Comparison of ENCODE assay signal across 8 mouse cellular contexts in the genomic region with DNA sequence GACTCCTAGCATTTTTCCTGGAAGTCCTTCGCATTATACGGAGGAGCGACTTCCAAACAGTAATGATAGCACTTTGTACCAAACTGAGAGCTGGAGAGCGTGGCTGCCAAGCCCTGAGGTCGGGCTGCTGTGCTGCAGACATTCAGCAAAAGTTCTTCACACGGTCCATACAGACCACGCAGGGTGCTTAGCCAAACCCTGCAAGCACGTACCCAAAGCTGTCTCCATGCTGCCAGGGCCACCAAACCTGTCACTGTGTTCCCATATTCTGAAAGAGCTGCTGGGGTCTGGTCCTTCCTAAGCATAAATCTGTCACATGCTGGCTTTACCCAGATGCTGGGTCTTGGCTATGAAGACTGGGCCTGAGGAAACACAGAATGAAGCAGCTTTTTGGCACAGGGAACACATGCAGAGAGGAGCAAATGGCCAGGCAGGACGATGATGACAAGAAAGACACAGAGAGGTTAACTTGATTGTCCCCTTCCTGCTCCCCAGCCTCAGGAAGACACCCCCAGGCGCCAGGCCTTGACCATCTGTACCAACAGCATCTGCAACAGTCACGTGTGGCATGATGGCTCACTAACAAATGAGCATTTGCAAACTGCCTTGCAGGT.
A peak's percentile ranks its signal among the peaks of the same experiment; 100 is the strongest.
DNase-seq lines count a peak whose midpoint lies in the region; ATAC-seq and TF ChIP-seq lines count a peak whose summit lies in the region.
"Had no signal": no experiment of that assay in that cellular context is flagged by ENCODE, and none has a peak within 500 bp of the region (broad histone marks: within the 10 kb centered on the region; RNA-seq: fewer than 3 reads in every experiment).

No protein-coding gene starts in this region.

- ATAC-seq in heart, embryonic 11.5 days (replicated peaks; ENCODE audit: insufficient number of reproducible peaks, low FRiP score, low TSS enrichment): no peak
- no peak for ATAC-seq in limb, embryonic 13.5 days (ENCODE audit: low FRiP score, low read depth)

- H3K36me3 ChIP-seq in E14TG2a.4 (ENCODE audit: insufficient read depth, low read length): no peaks in the 10 kb centered on the region
- H3K36me3 ChIP-seq in heart, embryonic 11.5 days (ENCODE audit: control insufficient read depth, insufficient read depth, low read length): no peaks in the 10 kb centered on the region
- H3K36me3 ChIP-seq in limb, embryonic 13.5 days: no peaks in the 10 kb centered on the region

- WGBS in heart, embryonic 11.5 days (ENCODE audit: insufficient replicate concordance): 66% methylated on average over 11 of the region's 11 CpGs
- 65% methylated on average over 11 of the region's 11 CpGs for WGBS in limb, embryonic 13.5 days

- H3K9ac ChIP-seq in heart, embryonic 11.5 days (ENCODE audit: low read depth, low read length): no peak overlapping the region
- no peak overlapping the region for H3K9ac ChIP-seq in limb, embryonic 13.5 days

- H3K4me3 ChIP-seq in E14TG2a.4 (replicated peaks; ENCODE audit: low read length): 0 out of 2 replicates have a peak overlapping the region, but pooled peaks have one; percentile 56
- H3K4me3 ChIP-seq in heart, embryonic 11.5 days (ENCODE audit: low read depth, low read length): no peak overlapping the region
- no peak overlapping the region for H3K4me3 ChIP-seq in limb, embryonic 13.5 days

- peaks cover 15% of the 10 kb centered on the region for H3K27me3 ChIP-seq in E14TG2a.4 (ENCODE audit: insufficient read depth, low read length)
- no peaks in the 10 kb centered on the region for H3K27me3 ChIP-seq in heart, embryonic 11.5 days (ENCODE audit: control insufficient read depth, insufficient read depth, low read length)
- peaks cover 9% of the 10 kb centered on the region; the same call in 1 of the 2 replicates for H3K27me3 ChIP-seq in limb, embryonic 13.5 days

- H3K4me1 ChIP-seq in E14TG2a.4 (replicated peaks; ENCODE audit: low read depth, low read length): peaks cover 24% of the 10 kb centered on the region
- peaks cover 18% of the 10 kb centered on the region for H3K4me1 ChIP-seq in heart, embryonic 11.5 days (ENCODE audit: control insufficient read depth, insufficient read depth, low read length)
- peaks cover 39% of the 10 kb centered on the region for H3K4me1 ChIP-seq in limb, embryonic 13.5 days

- peak; percentile 74 for DNase-seq in brain, embryonic 14.5 days (ENCODE audit: low read depth)
- DNase-seq in yolk sac, embryonic 10.5 days (ENCODE audit: low spot score): no peak
- no peak for DNase-seq in layer of hippocampus, postnatal 14 days (ENCODE audit: low spot score in 2 of 2)
- DNase-seq in kidney, postnatal 25 days: no peak
- DNase-seq: kidney, adult 11 months had no signal

- H3K27ac ChIP-seq in heart, embryonic 11.5 days (ENCODE audit: low read depth, low read length): peak overlapping the region; percentile 29; the same call in 1 of the 2 replicates
- H3K27ac ChIP-seq in limb, embryonic 13.5 days: peak overlapping the region; percentile 82

- TF ChIP-seq POLR2A in brain, embryonic 14.5 days (IDR thresholded peaks at IDR 0.05; ENCODE audit: borderline replicate concordance, extremely low read depth, insufficient read depth, insufficient read length, poor library complexity, severe bottlenecking): no peak

- no peak for TF ChIP-seq CTCF in E14TG2a.4 (conservative IDR thresholded peaks at IDR 0.05; ENCODE audit: low read length)
- TF ChIP-seq CTCF in brain, embryonic 14.5 days (IDR thresholded peaks at IDR 0.05; ENCODE audit: borderline replicate concordance, extremely low read depth, insufficient read depth, insufficient read length): no peak

- peaks cover 8% of the 10 kb centered on the region; the same call in 1 of the 2 replicates for H3K9me3 ChIP-seq in E14TG2a.4 (ENCODE audit: low read length)
- H3K9me3 ChIP-seq in heart, embryonic 11.5 days (replicated peaks; ENCODE audit: control insufficient read depth, low read length): no peaks in the 10 kb centered on the region
- no peaks in the 10 kb centered on the region for H3K9me3 ChIP-seq in limb, embryonic 13.5 days

- no peak overlapping the region for H3K4me2 ChIP-seq in heart, embryonic 11.5 days
- H3K4me2 ChIP-seq in limb, embryonic 13.5 days (replicated peaks): no peak overlapping the region
